Mouse (Mus musculus): Measurements from ENCODE around the gene Nkain1. TPM values are rescaled to one million over a fixed set of nuclear protein-coding genes. Genes with fewer than 3 reads are reported as not detected.

Gene Nkain1
- polyA plus RNA-seq, 1 experiment = 19.6 TPM

GRCm38 (mm10) chr4:130552312-130553120 lies 21.5 kb downstream of the Nkain1 start:
- Histone ChIP-seq H3ac (ENCODE audit: control insufficient read depth, insufficient read length) (no peak overlapping the region), H3K27me3 (ENCODE audit: control insufficient read depth, insufficient read depth, insufficient read length) (no peaks in the 10 kb centered on the region), H3K36me3 (ENCODE audit: control insufficient read depth, insufficient read depth) (no peaks in the 10 kb centered on the region), H3K4me2 (ENCODE audit: low read depth) (no peak overlapping the region), H3K4me3 (no peak overlapping the region), H3K79me2 (ENCODE audit: control insufficient read depth, insufficient read depth) (no peaks in the 10 kb centered on the region)
- TF ChIP-seq POLR2A (IDR thresholded peaks at IDR 0.05; ENCODE audit: insufficient read length, low read depth) (no peak), USF1 (IDR thresholded peaks at IDR 0.05; ENCODE audit: low read depth) (no peak), MYOG (IDR thresholded peaks at IDR 0.05; ENCODE audit: control insufficient read depth in 1 of 3, insufficient read depth in 1 of 3, insufficient read length in 2 of 3, low read depth in 2 of 3) (no peak), SRF (IDR thresholded peaks at IDR 0.05; ENCODE audit: control insufficient read depth, insufficient read length, low read depth) (no peak), POLR2AphosphoS2 (IDR thresholded peaks at IDR 0.05; ENCODE audit: insufficient read length, low read depth) (no peak), TCF12 (IDR thresholded peaks at IDR 0.05; ENCODE audit: insufficient read depth, poor library complexity, severe bottlenecking) (no peak), MYOD1 (IDR thresholded peaks at IDR 0.05; ENCODE audit: control insufficient read depth in 1 of 3, insufficient read length in 2 of 3, low read depth in 2 of 3) (no peak), REST (IDR thresholded peaks at IDR 0.05; ENCODE audit: insufficient read depth, insufficient read length) (no peak), TCF3 (IDR thresholded peaks at IDR 0.05; ENCODE audit: insufficient read length, low read depth) (no peak), CEBPB (IDR thresholded peaks at IDR 0.05; ENCODE audit: insufficient read depth, poor library complexity, severe bottlenecking) (no peak)

- no peak overlapping the region for H3K4me2 ChIP-seq (ENCODE audit: low read depth)
- no peak overlapping the region for H3ac ChIP-seq (ENCODE audit: control insufficient read depth, insufficient read length)
- no peaks in the 10 kb centered on the region for H3K27me3 ChIP-seq (ENCODE audit: control insufficient read depth, insufficient read depth, insufficient read length)
- H3K4me3 ChIP-seq = no peak overlapping the region
- TF ChIP-seq POLR2A (IDR thresholded peaks at IDR 0.05; ENCODE audit: insufficient read length, low read depth) = no peak
- TF ChIP-seq USF1 (IDR thresholded peaks at IDR 0.05; ENCODE audit: low read depth) = no peak
- TF ChIP-seq POLR2AphosphoS2 (IDR thresholded peaks at IDR 0.05; ENCODE audit: insufficient read length, low read depth) = no peak
- TF ChIP-seq TCF12 (IDR thresholded peaks at IDR 0.05; ENCODE audit: insufficient read depth, poor library complexity, severe bottlenecking) = no peak
- no peak for TF ChIP-seq REST (IDR thresholded peaks at IDR 0.05; ENCODE audit: insufficient read depth, insufficient read length)
- H3K79me2 ChIP-seq (ENCODE audit: control insufficient read depth, insufficient read depth) = no peaks in the 10 kb centered on the region
- no peaks in the 10 kb centered on the region for H3K36me3 ChIP-seq (ENCODE audit: control insufficient read depth, insufficient read depth)
Measured at GRCm38 (mm10) chr4:130550511-130550910, 23.5 kb downstream of the Nkain1 start.

GRCm38 (mm10) chr4:130549189-130549588 lies 24.8 kb downstream of the Nkain1 start:
- TF ChIP-seq SRF (IDR thresholded peaks at IDR 0.05; ENCODE audit: control insufficient read depth, insufficient read length, low read depth) (no peak), USF1 (IDR thresholded peaks at IDR 0.05; ENCODE audit: low read depth) (no peak), TCF3 (IDR thresholded peaks at IDR 0.05; ENCODE audit: insufficient read length, low read depth) (no peak), MYOG (IDR thresholded peaks at IDR 0.05; ENCODE audit: control insufficient read depth in 1 of 3, insufficient read depth in 1 of 3, insufficient read length in 2 of 3, low read depth in 2 of 3) (no peak), REST (IDR thresholded peaks at IDR 0.05; ENCODE audit: insufficient read depth, insufficient read length) (no peak)

GRCm38 (mm10) chr4:130546798-130547562 lies 27.0 kb downstream of the Nkain1 start:
- H3K4me2 ChIP-seq (ENCODE audit: low read depth) = no peak overlapping the region
- no peak for TF ChIP-seq E2F4 (IDR thresholded peaks at IDR 0.05; ENCODE audit: insufficient read depth)
- TF ChIP-seq MYOD1 (IDR thresholded peaks at IDR 0.05; ENCODE audit: control insufficient read depth in 1 of 3, insufficient read length in 2 of 3, low read depth in 2 of 3) = no peak
- TF ChIP-seq POLR2AphosphoS2 (IDR thresholded peaks at IDR 0.05; ENCODE audit: insufficient read length, low read depth) = no peak
- TF ChIP-seq SRF (IDR thresholded peaks at IDR 0.05; ENCODE audit: control insufficient read depth, insufficient read length, low read depth) = no peak
- TF ChIP-seq MYOG (IDR thresholded peaks at IDR 0.05; ENCODE audit: control insufficient read depth in 1 of 3, insufficient read depth in 1 of 3, insufficient read length in 2 of 3, low read depth in 2 of 3) = no peak
- no peak for TF ChIP-seq CEBPB (IDR thresholded peaks at IDR 0.05; ENCODE audit: insufficient read depth, poor library complexity, severe bottlenecking)
- no peak for TF ChIP-seq TCF3 (IDR thresholded peaks at IDR 0.05; ENCODE audit: insufficient read length, low read depth)
- TF ChIP-seq REST (IDR thresholded peaks at IDR 0.05; ENCODE audit: insufficient read depth, insufficient read length) = no peak
- no peak for TF ChIP-seq USF1 (IDR thresholded peaks at IDR 0.05; ENCODE audit: low read depth)
- TF ChIP-seq POLR2A (IDR thresholded peaks at IDR 0.05; ENCODE audit: insufficient read length, low read depth) = no peak
- TF ChIP-seq MAX (IDR thresholded peaks at IDR 0.05; ENCODE audit: low read depth) = no peak
- TF ChIP-seq TCF12 (IDR thresholded peaks at IDR 0.05; ENCODE audit: insufficient read depth, poor library complexity, severe bottlenecking) = no peak
- H3K4me3 ChIP-seq = no peak overlapping the region
- H3K27me3 ChIP-seq (ENCODE audit: control insufficient read depth, insufficient read depth, insufficient read length) = no peaks in the 10 kb centered on the region
- H3ac ChIP-seq (ENCODE audit: control insufficient read depth, insufficient read length) = no peak overlapping the region
- H3K79me2 ChIP-seq (ENCODE audit: control insufficient read depth, insufficient read depth) = no peaks in the 10 kb centered on the region
- no peaks in the 10 kb centered on the region for H3K36me3 ChIP-seq (ENCODE audit: control insufficient read depth, insufficient read depth)

More at GRCm38 (mm10) chr4:130549189-130549588, 24.8 kb downstream of the Nkain1 start:
- Histone ChIP-seq H3ac (ENCODE audit: control insufficient read depth, insufficient read length) (no peak overlapping the region), H3K4me3 (no peak overlapping the region), H3K27me3 (ENCODE audit: control insufficient read depth, insufficient read depth, insufficient read length) (no peaks in the 10 kb centered on the region), H3K79me2 (ENCODE audit: control insufficient read depth, insufficient read depth) (no peaks in the 10 kb centered on the region), H3K36me3 (ENCODE audit: control insufficient read depth, insufficient read depth) (no peaks in the 10 kb centered on the region), H3K4me2 (ENCODE audit: low read depth) (no peak overlapping the region)
